Comparison of ENCODE assay signal across 12 mouse cellular contexts in genomic region chr9:46909412-46910013, GRCm38 (mm10).
DNase-seq lines count a peak whose midpoint lies in the region; ATAC-seq and TF ChIP-seq lines count a peak whose summit lies in the region.
"Had no signal": no experiment of that assay in that cellular context is flagged by ENCODE, and none has a peak within 500 bp of the region (broad histone marks: within the 10 kb centered on the region; RNA-seq: fewer than 3 reads in every experiment).

No protein-coding gene starts in this region.

- ATAC-seq in hindbrain, embryonic 16.5 days, result 0 out of 2 replicates have a peak, but pooled peaks have one; percentile 30
- ATAC-seq in CD4-positive, CD25-positive, alpha-beta regulatory T cell, adult 4 months, result no peak
- ATAC-seq: liver, embryonic 12.5 days had no signal

- H3K27ac ChIP-seq in hindbrain, embryonic 16.5 days (ENCODE audit: low read depth, low read length), result no peak overlapping the region
- H3K27ac ChIP-seq in thymus, adult 2 months (ENCODE audit: control insufficient read depth, insufficient read depth, low read length), result no peak overlapping the region
- H3K27ac ChIP-seq: liver, embryonic 12.5 days; neural tube, embryonic 13.5 days had no signal

- no peaks in the 10 kb centered on the region for H3K27me3 ChIP-seq in hindbrain, embryonic 16.5 days (replicated peaks; ENCODE audit: control insufficient read depth, insufficient read depth, low read length)
- H3K27me3 ChIP-seq in thymus, adult 2 months (ENCODE audit: control insufficient read depth, insufficient read depth, low read length), result no peaks in the 10 kb centered on the region
- H3K27me3 ChIP-seq: liver, embryonic 12.5 days; neural tube, embryonic 13.5 days had no signal

- 30% methylated on average over 6 of the region's 6 CpGs for WGBS in hindbrain, embryonic 16.5 days
- WGBS in thymus, adult 2 months, result 60% methylated on average over 6 of the region's 6 CpGs

- H3K4me2 ChIP-seq in hindbrain, embryonic 16.5 days (ENCODE audit: low read length), result no peak overlapping the region
- H3K4me2 ChIP-seq: liver, embryonic 12.5 days; neural tube, embryonic 13.5 days had no signal

- peak; percentile 82 for DNase-seq in heart, adult 11 months
- no peak for DNase-seq in heart, adult 18-20 months
- peak; percentile 30 for DNase-seq in lung, postnatal 10 days
- no peak for DNase-seq in lung, postnatal 25 days (ENCODE audit: low spot score)
- DNase-seq in right cerebral cortex, postnatal 4 days, result peak; percentile 22
- DNase-seq in thymus, adult 2 months, result no peak
- DNase-seq: kidney, postnatal 25 days; thymus, adult 18-20 months had no signal

- H3K4me3 ChIP-seq in hindbrain, embryonic 16.5 days (ENCODE audit: low read length), result no peak overlapping the region
- H3K4me3 ChIP-seq in thymus, adult 2 months (ENCODE audit: control insufficient read depth, insufficient read depth, low read length), result no peak overlapping the region
- H3K4me3 ChIP-seq: liver, embryonic 12.5 days; neural tube, embryonic 13.5 days had no signal

- H3K9ac ChIP-seq in hindbrain, embryonic 16.5 days (ENCODE audit: low read depth, low read length), result no peak overlapping the region
- H3K9ac ChIP-seq: liver, embryonic 12.5 days; neural tube, embryonic 13.5 days had no signal

- TF ChIP-seq POLR2A in thymus, adult 2 months (IDR thresholded peaks at IDR 0.05; ENCODE audit: control insufficient read depth, extremely low read depth, insufficient read depth, low read length, poor library complexity), result no peak

- no peaks in the 10 kb centered on the region for H3K36me3 ChIP-seq in hindbrain, embryonic 16.5 days (ENCODE audit: control insufficient read depth, insufficient read depth, low read length)
- no peaks in the 10 kb centered on the region for H3K36me3 ChIP-seq in thymus, adult 2 months (ENCODE audit: control insufficient read depth, insufficient read depth, low read length)
- H3K36me3 ChIP-seq: liver, embryonic 12.5 days; neural tube, embryonic 13.5 days had no signal

- H3K9me3 ChIP-seq in hindbrain, embryonic 16.5 days (ENCODE audit: control insufficient read depth, low read length), result no peaks in the 10 kb centered on the region
- H3K9me3 ChIP-seq: liver, embryonic 12.5 days; neural tube, embryonic 13.5 days had no signal

- no peak for TF ChIP-seq CTCF in thymus, adult 2 months (IDR thresholded peaks at IDR 0.05; ENCODE audit: borderline replicate concordance, control insufficient read depth, extremely low read depth, insufficient read depth, low read length, poor library complexity)

- H3K4me1 ChIP-seq in hindbrain, embryonic 16.5 days (ENCODE audit: control insufficient read depth, insufficient read depth, low read depth, low read length), result peaks cover 2% of the 10 kb centered on the region
- no peaks in the 10 kb centered on the region for H3K4me1 ChIP-seq in thymus, adult 2 months (replicated peaks; ENCODE audit: control insufficient read depth, insufficient read depth, low read length)
- H3K4me1 ChIP-seq: liver, embryonic 12.5 days had no signal

Comparison
In these comparisons a context has a peak if more than half of its experiments do, and no peak if none do; other contexts are left out.
1. DNase-seq: peak in heart, adult 11 months (single experiment), lung, postnatal 10 days (single experiment) and right cerebral cortex, postnatal 4 days (single experiment); none in heart, adult 18-20 months (0 of 2), lung, postnatal 25 days (single experiment) and thymus, adult 2 months (single experiment).